Mouse (Mus musculus) left cerebral cortex, adult 2 months (tissue): ENCODE measurements around the gene Arhgap10. TPM values are rescaled to one million over a fixed set of nuclear protein-coding genes. Genes with fewer than 3 reads are reported as not detected.

Experiments used
- DNase-seq, 2 experiments: peaks; one replicate each; pipeline ENCODE4 v3.0.0; 2021 to 2022; ENCODE audit warnings: low spot score in 2 of 2, mixed read lengths in 1 of 2; ENCODE audit errors: extremely low spot score in 1 of 2
- H3K27ac ChIP-seq: fragments of 200-600 bp; 2 replicates; pipeline ENCODE4 v1.8.1; 2022
- H3K4me3 ChIP-seq: fragments of 200-600 bp; 2 replicates; pipeline ENCODE4 v1.8.1; 2022
- CTCF ChIP-seq: fragments of 200-600 bp; IDR thresholded peaks from 2 replicates; pipeline ENCODE4 v1.8.1; 2022; ENCODE audit warnings: antibody characterized with exemption, mild to moderate bottlenecking, moderate library complexity
- intact Hi-C: fragments of 180-260 bp; cut with DNase I; formaldehyde crosslinking; loops from one replicate; pipeline ENCODE4 v1.15.1; 2025
- total RNA-seq, 2 experiments: library from RNA; stranded (reverse); gene quantifications; 2 replicates each; pipeline ENCODE4 v1.2.3; 2021

Gene Arhgap10
- total RNA-seq, 2 experiments from 2014 or later, result 39.2 to 40.1 TPM

- H3K4me3 ChIP-seq, result no peak overlapping the region
- DNase-seq, result peak in 1 of 2 experiments; percentile 48
- no peak for TF ChIP-seq CTCF
- intact Hi-C loops, result loop anchor here (2.0 kb wide), 1 partner anchor 24 kb away; the partner anchor contains the start of gene Arhgap10
- peak overlapping the region; percentile 65 for H3K27ac ChIP-seq
Observed at GRCm38 (mm10) chr8:77492356-77493058, 25.2 kb downstream of the Arhgap10 start.

- no peak for TF ChIP-seq CTCF
- no peak overlapping the region for H3K4me3 ChIP-seq
- no peak for DNase-seq
Observed at GRCm38 (mm10) chr8:77491231-77491923, 26.4 kb downstream of the Arhgap10 start.

GRCm38 (mm10) chr8:77490095-77490781 lies 27.5 kb downstream of the Arhgap10 start:
- intact Hi-C loops, result no loop called here
- Histone ChIP-seq H3K27ac (peak overlapping the region; percentile 79), H3K4me3 (no peak overlapping the region)
- DNase-seq, result peak; percentile 26 to 36
- no peak for TF ChIP-seq CTCF

More at GRCm38 (mm10) chr8:77491231-77491923, 26.4 kb downstream of the Arhgap10 start:
- intact Hi-C loops, result no loop called here
- peak overlapping the region; percentile 65; the same call in 1 of the 2 replicates for H3K27ac ChIP-seq

- H3K27ac ChIP-seq, result no peak overlapping the region
- DNase-seq, result no peak
Observed at GRCm38 (mm10) chr8:77489235-77489634, 28.5 kb downstream of the Arhgap10 start.

GRCm38 (mm10) chr8:77488215-77488606 lies 29.5 kb downstream of the Arhgap10 start:
- Histone ChIP-seq H3K4me3 (no peak overlapping the region), H3K27ac (no peak overlapping the region)
- TF ChIP-seq CTCF, result no peak
- DNase-seq, result no peak
- intact Hi-C loops, result no loop called here

More at GRCm38 (mm10) chr8:77489235-77489634, 28.5 kb downstream of the Arhgap10 start:
- TF ChIP-seq CTCF, result no peak
- intact Hi-C loops, result no loop called here
- no peak overlapping the region for H3K4me3 ChIP-seq

- H3K4me3 ChIP-seq, result no peak overlapping the region
- no peak for TF ChIP-seq CTCF
- intact Hi-C loops, result no loop called here
- DNase-seq, result no peak
- H3K27ac ChIP-seq, result no peak overlapping the region
Observed at GRCm38 (mm10) chr8:77487590-77488214, 30.1 kb downstream of the Arhgap10 start.

- Histone ChIP-seq H3K4me3 (no peak overlapping the region), H3K27ac (no peak overlapping the region)
- DNase-seq, result no peak
- no peak for TF ChIP-seq CTCF
- intact Hi-C loops, result no loop called here
Observed at GRCm38 (mm10) chr8:77486749-77487148, 31.0 kb downstream of the Arhgap10 start.

GRCm38 (mm10) chr8:77484817-77485216 lies 32.9 kb downstream of the Arhgap10 start:
- no peak for DNase-seq
- intact Hi-C loops, result no loop called here
- Histone ChIP-seq H3K4me3 (no peak overlapping the region), H3K27ac (no peak overlapping the region)
- no peak for TF ChIP-seq CTCF

- Histone ChIP-seq H3K27ac (no peak overlapping the region), H3K4me3 (no peak overlapping the region)
- TF ChIP-seq CTCF, result no peak
- no peak for DNase-seq
- intact Hi-C loops, result no loop called here
Observed at GRCm38 (mm10) chr8:77484266-77484665, 33.5 kb downstream of the Arhgap10 start.

- no peak for TF ChIP-seq CTCF
- no peak for DNase-seq
- Histone ChIP-seq H3K27ac (no peak overlapping the region), H3K4me3 (no peak overlapping the region)
- intact Hi-C loops, result no loop called here
Observed at GRCm38 (mm10) chr8:77483676-77484075, 34.1 kb downstream of the Arhgap10 start.

- H3K4me3 ChIP-seq, result no peak overlapping the region
- no peak for DNase-seq
- intact Hi-C loops, result no loop called here
- no peak overlapping the region for H3K27ac ChIP-seq
- TF ChIP-seq CTCF, result no peak
Observed at GRCm38 (mm10) chr8:77481791-77482190, 36.0 kb downstream of the Arhgap10 start.

GRCm38 (mm10) chr8:77479995-77480394 lies 37.8 kb downstream of the Arhgap10 start:
- no peak overlapping the region for H3K4me3 ChIP-seq
- no peak for DNase-seq
- no peak overlapping the region for H3K27ac ChIP-seq
- no peak for TF ChIP-seq CTCF
- intact Hi-C loops, result no loop called here
